Mouse (Mus musculus): Measurements from ENCODE around the gene Gphb5.

DNA sequence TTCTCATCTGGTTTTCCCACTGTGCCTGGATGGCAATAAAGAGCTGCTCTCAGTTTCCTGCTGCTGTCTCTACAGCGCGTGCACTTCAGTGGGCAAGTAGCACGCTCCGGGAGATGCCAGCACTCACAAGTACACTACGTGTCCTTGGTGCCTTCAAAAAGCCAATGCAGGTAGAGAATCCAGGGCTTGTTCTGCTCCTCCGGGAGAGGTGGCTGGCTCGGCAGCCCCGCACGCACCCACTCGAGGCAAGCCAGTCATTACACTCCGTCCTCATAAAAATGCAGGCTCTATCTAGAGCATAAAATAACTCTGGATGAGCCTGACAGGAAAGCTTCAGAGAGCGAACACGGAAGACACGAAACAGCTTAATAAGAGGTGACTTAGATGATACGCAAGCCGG, 54.1 kb downstream of the Gphb5 start:
- TF ChIP-seq CTCF (IDR thresholded peaks at IDR 0.05; ENCODE audit: low read depth) = no peak
- TF ChIP-seq EP300 (IDR thresholded peaks at IDR 0.05; ENCODE audit: low read depth) = no peak
